Mouse (Mus musculus) megakaryocyte-erythroid progenitor cell, adult 5 weeks (primary cell): ENCODE results near the gene Rragd. TPM values are rescaled to one million over a fixed set of nuclear protein-coding genes. Genes with fewer than 3 reads are reported as not detected.

ENCODE experiments used
- polyA plus RNA-seq: library from polyadenylated mRNA; stranded (reverse); fragments of >175 nt; gene quantifications from 2 replicates; pipeline ENCODE4 v1.2.3, GENCODE M21; 2012

Gene Rragd
- 0.02 and 0.05 TPM in 2 replicates for polyA plus RNA-seq

DNA sequence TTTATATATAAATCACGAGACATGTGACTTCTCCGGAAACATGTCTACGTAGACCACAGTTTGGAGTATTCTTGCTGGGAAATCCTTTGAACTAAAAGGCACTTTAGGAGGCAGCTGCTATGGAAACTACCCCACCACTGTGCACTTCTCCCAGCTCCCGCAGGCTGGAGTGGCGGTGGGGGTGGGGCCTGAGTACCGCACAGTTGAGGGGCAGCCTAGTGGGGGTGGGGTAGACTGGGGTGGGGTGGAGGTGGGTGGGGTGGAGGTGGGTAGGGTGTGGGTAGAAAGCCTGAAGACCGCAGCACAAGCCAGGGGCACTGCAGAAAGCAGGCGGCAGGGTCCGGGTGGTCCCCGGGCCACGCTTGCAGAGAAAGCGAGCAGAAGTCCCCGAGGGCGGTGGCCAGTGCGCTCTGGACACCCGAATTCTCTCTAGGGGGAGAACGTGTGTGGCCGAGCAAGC lies at the start of gene Rragd:
Gene Rragd, plus strand, starts transcription at position 322 of the 460 bp plus-strand sequence.

DNA sequence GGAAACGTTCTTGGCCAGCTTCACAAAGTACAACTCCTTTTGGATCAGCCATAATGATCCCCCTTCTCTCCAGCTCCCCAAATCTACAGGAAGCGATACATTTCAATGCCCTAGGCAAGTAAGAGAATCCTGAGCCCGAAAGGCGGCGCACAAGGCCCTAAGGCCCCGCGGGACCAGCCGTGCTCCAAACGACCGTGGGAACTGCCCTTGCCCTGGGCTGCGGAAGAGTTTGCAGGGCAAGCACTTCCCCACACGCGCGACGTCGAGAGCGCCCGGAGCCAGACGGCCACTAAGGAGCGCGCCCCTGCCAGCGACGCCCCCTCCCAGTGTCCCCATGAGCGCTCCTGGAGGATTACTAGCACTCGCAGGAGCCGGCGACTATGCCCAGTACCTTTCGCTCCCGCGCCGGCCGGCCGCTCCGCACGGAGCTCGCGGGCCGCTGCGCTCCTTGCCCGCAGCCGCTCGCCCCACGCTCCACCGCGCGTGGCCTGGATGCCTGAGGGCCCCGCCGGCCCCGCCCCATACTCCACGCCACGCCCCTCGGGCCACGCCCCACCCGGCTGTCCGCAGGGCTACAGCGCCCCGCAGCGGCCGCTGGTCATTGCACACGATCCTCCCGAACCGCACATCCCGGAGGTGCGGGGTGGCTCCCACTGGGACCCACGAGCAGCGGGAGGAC lies 32.3 kb upstream of the Rragd start, which contains the start of gene Ankrd6:
Gene Ankrd6, minus strand, starts transcription at position 486 of the 679 bp plus-strand sequence.

DNA sequence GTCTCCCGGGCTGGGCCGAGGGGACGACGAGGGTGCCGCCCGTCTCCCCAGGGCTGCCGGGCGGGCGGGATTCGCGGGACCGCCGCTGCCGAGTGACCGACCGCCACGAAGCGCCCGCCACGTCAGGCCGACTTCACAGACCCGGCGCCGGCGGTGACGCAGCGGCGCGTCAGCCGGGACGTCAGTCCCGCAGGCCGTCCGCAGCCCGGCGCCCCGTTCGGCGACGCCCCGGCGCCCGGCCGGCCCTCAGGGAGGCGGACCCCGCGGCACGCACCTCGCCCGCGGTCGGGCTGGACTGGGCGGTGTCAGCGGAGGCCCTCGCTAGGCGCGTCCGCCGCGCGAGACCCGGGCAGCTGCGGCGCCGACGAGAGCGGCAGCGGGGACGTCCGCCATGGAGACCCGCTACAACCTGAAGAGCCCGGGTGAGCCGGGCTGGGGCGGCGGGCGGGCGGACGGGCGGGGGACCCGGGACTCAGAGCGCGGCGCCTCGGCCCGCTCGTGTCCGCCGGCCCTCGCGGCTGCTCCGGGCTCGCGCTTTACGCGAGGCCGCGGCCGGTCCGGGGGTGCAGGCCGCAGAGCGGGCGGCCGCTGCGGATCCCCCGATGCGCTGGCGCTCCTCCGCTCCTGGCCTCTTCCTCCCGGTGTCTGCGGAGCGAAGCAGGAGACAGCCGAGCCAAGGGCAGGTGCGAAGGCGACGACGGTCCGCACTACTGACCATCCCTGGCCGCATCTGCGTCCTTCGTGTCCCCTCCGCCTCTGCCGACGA lies 48.5 kb downstream of the Rragd start, which contains the start of gene Ube2j1:
Gene Ube2j1, plus strand, starts transcription at position 222 of the 766 bp plus-strand sequence.

GRCm38 (mm10) chr4:33062981-33063380 lies 80.1 kb downstream of the Rragd start, which contains the start of gene Gabrr2:
Gabrr2 (plus strand) TSS chr4:33062999.

Other genes with a start within 250 kb of the Rragd start
- 1.8 and 3.5 TPM in 2 replicates for gene Lyrm2, start 182.8 kb upstream of the Rragd start, polyA plus RNA-seq
- 0.40 and 0.45 TPM in 2 replicates for gene Ankrd6, start 32.2 kb upstream of the Rragd start, polyA plus RNA-seq
- gene Ube2j1, start 48.4 kb downstream of the Rragd start, polyA plus RNA-seq, result 34.0 and 34.1 TPM in 2 replicates
- 0.06 and 0.10 TPM in 2 replicates for gene Gabrr2, start 80.0 kb downstream of the Rragd start, polyA plus RNA-seq
- not detected in 2 replicates for gene Gabrr1, start 149.5 kb downstream of the Rragd start, polyA plus RNA-seq
- 1.1 and 1.7 TPM in 2 replicates for gene Pm20d2, start 206.7 kb downstream of the Rragd start, polyA plus RNA-seq
- 0.02 and 0.11 TPM in 2 replicates for gene Srsf12, start 226.0 kb downstream of the Rragd start, polyA plus RNA-seq